Mouse (Mus musculus) thymus, postnatal 0 days (tissue): ENCODE measurements around the gene Bola2. TPM values are rescaled to one million over a fixed set of nuclear protein-coding genes. Genes with fewer than 3 reads are reported as not detected.

Experiments used
- DNase-seq: peaks from one replicate; pipeline ENCODE4 v3.0.0-alpha.2; 2015; ENCODE audit warnings: low spot score
- polyA plus RNA-seq: library from polyadenylated mRNA; unstranded; fragments of >200 nt; fragmentation: Nextera tagmentation; extraction: Ambion mirVana; gene quantifications from 2 replicates; pipeline ENCODE4 v1.2.1, GENCODE M21; 2015

Bola2 gene
- polyA plus RNA-seq, 1 experiment from 2014 or later, result 154 TPM

DNA sequence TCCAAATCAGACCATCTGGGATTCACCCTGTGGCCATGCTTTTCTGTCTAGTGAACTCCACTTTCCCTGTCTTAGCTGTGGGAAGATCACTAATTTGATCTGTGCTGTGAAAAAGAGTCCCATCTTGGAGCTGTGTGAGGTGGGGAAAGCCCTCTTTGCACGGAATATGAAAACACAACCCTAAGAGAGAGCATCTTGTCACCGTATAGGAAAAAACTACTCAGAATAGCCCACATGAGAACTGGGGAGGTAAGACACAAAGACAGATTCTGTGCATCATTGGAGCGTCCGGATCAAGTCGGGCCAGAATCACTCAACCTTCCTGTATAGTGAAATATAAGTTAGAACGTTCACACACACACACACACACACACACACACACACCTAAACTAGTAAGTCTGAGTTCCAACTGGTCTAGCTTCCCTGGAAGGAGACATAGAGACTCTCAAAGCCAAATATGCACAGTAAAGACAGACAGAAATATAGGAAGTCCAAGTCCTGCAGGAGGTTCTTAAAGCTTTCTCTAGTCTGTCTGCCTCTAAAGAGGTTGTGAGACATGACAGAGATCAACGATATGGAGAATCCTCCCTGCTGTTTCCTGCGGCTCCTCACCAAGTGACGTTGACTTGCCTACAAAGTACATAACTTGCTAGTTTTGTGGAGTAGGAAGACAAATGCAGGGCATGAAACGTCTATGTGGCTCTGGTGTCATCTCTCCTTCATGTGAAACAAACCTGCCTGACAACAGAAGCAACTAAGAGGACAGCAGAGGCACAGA lies 13.2 kb downstream of the Bola2 start:
- peak; percentile 7 for DNase-seq

DNA sequence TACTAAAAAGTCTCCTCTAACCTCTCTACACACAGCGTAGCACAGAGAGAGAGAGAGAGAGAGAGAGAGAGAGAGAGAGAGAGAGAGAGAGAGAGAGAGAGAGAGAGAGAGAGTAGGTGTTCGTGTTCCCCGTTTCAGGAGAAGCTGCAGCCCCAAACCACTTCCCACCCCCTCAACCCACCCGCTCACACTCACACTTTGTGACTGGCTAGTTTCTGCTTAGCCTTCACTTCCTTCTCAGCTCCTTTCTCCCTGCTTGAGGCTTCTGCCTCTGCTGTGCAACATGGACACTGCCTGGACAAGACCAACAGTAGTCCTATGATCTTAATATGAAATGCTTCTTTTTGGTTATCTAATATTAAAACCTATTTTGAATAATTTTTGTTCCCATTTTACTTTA lies 15.1 kb downstream of the Bola2 start:
- DNase-seq, result peak; percentile 50

DNA sequence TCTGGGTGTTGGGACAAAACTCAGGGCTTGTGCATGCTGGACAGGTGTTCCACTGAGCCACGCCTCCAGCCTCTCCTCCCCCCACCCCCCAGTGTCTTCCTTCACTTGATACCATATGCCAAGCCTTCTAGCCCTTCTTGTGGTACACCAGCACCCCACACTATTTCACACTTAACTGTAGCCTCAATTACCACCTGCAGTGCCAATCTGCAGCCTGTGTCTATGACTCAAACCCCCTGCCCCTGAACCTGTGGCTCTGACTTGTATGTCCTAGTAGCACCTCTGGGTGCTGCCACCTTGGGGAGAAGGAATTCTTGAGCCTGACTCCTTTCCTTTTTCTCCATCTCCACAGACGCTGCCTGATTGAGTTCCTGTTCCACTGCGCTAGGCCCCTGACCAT lies 16.7 kb downstream of the Bola2 start:
- DNase-seq, result peak; percentile 69

DNA sequence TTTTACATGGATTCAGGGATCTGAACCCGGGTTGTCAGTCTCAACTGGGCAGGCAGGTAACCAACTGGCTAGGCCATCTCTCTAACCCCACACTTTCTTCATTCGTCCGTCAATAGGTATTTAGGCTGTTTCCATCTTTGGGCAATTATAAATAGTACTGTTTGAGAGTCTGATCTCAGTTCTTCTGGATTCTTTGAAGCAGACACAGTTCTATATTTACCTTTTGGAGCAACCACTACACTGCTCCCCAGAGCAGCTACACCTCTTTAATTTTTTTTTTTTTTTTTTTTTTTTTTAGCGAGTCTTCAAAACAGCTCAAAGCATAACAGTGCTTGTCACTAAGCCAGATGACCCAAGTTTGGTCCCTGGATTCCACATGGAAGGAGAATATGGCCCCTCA lies 20.5 kb downstream of the Bola2 start:
- DNase-seq, result no peak

DNA sequence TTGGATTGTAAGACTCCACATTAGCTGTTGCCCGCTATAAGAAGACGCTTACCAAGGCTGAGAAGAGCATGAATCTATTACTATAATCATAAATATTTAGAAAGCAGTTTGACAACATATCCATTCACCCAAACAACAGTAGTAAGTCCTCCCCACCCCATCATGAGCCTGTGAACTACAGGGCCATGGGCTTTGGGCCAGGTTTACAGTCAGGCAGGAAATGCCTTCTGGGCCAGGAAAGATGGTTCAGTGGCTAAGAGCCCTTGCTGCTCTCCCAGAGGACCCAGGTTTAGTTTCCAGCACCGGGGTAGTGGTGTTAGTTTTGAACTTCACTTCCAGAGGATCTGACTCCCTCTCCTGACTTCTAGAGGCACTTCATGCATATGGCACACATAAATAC lies 22.4 kb downstream of the Bola2 start:
- no peak for DNase-seq

DNA sequence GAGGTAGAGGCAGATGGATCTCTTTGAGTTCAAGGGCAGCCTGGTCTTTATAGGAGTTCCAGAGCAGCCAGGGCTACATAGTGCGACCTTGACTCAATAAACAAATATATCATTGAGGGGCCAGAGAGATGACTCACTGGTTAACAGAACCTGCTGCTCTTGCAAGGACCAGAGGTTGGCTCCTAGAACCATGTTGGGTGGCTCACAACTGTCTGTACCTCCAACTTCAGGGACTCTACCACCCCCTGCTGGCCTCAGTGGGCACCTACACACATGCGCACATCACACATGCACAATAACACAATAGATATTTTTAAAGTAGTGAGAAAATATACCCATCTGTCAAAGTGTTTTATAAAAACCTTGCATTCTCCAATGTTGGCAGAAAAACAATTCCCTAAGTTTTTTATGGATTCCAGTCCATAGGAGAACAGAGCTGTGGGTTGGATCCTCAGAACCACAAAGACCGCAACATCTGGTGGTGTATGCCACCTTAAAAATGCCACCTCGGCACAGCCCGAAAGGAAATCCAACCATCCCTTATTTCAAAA lies 23.7 kb downstream of the Bola2 start:
- DNase-seq, result peak; percentile 45

DNA sequence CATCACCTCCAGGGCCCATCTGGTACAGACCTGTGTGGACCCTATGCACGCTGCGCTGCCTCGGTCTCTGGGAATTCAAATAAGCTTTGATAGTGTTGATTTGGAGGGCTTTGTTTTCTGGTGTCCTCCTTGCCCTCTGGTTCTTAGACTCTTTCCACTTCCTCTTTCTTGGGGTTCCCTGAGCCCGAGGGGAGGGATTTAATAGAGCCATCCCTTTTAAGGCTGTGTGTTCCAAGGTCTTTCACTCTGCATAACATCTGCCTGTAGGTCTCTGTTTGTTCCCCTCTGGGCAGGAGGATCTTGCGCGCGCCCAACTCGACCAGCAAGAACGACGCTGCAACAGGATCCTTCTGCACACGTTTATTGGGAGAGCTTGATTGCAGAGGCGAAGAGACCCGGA lies 26.4 kb downstream of the Bola2 start:
- DNase-seq, result no peak

DNA sequence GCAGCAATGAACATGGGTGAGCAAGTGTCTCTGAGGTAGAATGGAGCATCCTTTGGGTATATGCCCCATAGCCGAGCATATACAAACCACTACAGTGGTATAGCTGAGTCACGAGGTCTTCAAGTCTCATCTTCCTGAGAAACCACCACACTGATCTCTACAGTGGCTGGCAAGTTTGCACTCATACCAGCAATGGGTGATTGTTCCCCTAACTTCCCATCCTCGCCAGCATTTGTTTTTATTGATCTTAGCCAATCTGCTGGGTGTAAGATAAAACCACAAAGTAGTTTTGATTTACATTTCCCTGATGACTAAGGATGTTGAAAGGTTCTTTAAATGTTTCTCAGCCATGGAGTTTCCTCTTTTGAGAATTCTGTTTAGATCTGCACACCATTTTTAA lies 29.9 kb downstream of the Bola2 start:
- DNase-seq, result no peak

DNA sequence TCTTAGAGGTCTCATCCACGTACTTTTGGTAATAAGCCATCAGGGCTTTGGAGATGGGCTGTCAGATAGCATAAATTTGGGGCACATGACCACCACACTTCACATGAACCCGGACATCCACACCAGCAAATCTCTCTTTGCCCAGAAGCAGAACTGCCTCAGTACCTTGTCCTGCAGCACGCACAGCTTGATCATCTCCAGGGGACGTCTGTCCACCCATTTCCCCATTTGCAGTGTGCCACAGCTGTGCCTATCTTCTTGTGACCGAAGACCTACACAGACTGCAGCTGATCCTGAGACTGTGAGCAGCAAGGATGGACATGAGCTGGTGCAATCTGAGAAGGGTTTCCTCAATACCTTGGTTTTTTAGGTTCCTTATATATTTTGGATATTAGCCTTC lies 30.5 kb downstream of the Bola2 start:
- DNase-seq, result no peak

DNA sequence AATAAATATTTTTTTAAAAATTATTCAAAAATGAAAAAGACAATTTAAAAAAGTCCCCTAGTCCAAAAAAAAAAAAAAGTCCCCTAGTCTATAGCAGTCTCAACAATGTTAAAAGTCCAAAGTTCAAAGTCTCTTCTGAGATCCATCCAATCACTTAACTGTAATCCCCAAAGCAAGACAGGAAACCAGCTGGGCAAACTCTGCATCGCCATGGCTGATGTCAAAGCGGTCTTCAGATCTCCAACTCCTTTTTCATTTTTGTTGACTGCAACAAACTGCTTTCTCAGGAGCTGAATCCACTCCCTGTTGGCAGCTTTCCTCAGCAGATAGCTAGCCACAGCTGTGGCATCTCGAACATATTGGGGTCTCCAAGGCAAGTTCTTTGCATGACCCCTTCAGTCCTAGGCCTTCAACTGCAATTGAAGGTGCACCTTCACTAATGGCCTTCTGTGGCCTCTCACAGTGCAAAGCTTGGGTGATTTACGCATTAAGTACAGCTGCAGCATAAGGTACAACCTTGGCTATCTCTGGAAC lies 35.1 kb downstream of the Bola2 start:
- peak; percentile 15 for DNase-seq

DNA sequence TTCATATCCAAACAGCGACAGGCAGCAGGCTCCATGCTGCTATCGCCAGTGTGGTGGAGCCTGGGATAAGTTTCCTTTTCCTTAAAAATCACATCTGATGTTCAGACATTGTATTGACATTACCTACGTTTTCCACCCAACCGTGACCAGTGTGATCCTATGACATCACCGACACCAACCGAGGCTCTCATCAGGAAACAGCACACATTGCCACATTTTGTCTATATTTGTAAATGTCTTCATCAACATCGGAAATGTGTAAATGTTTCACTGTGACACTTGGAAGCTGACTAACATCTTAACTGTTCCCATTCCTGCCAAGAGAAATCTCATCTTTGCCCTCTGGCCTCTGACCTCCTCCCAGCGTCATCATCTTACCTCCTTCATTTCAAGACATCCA lies 40.9 kb downstream of the Bola2 start:
- no peak for DNase-seq

DNA sequence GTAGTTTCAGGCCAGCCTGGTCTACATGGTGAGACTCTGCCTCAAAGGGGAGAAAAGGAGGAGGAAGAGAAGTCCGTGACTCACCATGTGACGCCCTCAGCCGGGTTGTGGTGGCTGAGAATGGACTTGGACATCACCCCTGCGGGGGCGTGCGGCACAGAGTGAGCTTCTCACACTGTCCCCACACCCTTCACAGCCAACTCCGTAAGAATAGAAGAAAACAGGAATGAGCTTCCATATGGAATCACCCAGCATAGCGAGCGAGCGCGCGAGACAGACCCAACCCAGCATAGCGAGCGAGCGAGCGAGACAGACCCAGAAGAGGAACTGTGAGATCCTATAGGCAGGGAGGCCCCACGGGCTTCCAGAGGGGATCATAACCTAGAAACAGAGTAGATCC lies 44.4 kb downstream of the Bola2 start:
- no peak for DNase-seq

DNA sequence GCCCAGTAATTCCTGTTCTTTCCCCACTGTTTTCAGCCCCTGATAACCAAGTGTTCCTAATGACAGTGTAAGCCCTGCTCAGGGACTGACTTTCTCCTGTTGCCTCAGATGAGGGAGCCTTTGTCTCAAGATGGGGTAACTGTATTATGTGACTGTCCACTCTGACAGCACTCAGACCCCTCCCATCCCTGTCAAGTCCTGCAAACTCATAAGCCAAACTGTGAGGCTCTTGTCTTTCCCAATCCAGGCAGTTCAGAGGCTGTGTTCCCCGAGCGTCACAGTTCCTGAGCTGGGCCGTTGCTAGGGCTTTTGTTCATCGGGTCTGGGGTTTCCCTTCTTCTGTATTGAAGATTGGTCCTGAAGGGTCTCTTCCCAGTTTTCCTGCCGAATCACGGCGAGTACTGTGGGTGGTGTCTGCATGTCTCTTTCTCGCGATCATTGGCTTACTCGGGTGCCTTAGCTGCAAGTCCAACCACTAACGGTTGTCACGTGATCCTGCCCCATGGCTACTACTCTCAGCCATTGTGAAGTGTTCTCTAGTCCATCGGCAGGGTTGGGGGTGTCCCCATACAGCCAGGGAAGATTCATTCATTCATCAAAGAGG lies 45.0 kb downstream of the Bola2 start:
- no peak for DNase-seq

DNA sequence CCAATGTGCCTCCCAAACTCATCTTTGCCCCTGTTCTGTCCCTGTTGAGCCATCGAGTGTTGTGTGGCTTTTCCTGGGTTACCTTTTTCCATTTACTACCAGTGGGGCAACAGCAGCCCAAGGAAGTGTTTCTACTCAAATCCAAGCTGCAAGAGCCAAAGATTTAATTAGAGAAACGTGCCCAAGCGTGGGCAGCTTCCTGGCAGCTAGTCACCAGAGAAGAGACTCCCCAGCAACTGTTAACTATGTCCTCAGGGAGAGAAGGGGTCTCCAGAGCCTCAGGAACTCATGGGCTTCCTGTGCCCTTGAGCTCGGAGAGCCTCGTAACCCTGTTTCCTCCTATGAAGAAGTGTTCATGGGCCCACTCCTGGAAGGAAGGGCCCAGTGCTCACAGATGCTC lies 45.8 kb downstream of the Bola2 start:
- DNase-seq, result no peak

DNA sequence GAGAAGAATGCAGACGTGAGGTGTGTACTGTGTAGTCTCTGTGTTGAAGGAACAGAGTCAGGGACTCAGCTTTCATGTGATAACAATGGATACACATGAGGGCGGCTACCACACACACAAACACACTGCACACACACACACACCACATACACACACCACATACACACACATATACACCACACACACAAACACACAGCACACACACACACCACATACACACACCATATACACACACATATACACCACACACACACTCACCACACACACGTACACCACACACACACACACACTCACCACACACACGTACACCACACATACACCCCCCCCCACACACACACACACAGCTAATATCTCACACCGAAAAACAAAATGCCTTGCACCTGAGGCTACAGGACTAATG lies 46.3 kb downstream of the Bola2 start:
- DNase-seq, result no peak

DNA sequence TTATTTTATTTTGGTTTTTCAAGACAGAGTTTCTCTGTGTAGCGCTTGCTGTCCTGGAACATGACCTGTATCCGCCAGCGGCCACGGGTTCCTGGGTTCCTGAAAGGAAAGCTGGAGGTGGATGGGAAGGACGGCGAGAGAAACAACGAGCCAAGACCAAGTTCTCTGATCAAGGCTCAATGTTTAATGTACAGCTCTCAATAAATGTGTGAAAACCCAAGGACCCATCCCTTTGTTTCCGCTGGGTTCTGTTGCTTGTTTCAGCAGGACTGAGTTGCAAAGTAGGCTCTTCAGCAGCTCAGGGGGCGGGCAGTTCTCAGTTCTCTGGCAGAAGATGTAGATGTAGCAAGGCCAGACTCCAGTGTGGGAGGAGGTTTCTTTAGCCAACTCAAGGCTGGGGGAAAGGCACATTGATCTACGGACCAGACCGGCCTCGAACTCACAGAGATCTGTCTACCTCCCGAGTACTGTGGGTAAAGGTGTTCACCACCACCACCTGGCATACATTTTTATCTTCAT lies 46.8 kb downstream of the Bola2 start:
- DNase-seq, result no peak

DNA sequence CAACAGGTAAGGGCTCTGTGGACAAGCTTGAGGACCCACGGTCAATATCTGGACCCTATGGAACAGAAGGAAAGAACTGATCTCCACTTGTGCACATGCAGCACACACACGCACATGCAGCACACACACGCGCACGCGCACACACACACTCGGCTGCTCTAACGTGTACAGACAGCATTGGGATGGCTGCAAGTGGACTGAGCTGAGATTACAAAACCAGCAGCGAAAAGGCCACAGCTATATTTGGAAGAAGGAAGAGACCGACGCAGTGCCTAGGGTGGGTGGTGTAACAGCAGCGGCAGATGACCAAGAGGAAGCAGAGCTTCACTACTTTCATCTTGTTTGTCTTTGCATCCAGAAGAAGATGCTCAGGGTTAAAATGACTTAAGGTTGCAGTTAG lies 50.9 kb downstream of the Bola2 start:
- no peak for DNase-seq

DNA sequence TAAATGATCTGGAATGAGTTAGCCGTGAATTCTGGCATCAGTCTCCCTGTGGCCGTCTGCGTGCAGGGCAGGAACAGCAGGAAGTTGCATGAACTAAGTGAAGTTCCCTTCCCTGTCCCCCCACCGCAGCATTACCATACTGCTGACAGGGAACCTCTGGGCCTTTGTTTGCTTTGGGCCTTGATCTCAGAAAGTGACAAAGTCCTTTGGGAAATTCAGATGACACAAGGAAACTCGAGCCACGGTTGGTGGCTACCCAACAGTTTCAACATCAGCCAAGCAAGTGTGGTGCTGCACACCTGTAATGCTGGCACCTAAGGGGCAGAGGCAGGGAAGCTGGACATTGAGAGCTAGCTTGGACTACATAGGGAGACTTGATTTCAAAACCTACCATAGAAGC lies 51.6 kb downstream of the Bola2 start:
- DNase-seq, result no peak

DNA sequence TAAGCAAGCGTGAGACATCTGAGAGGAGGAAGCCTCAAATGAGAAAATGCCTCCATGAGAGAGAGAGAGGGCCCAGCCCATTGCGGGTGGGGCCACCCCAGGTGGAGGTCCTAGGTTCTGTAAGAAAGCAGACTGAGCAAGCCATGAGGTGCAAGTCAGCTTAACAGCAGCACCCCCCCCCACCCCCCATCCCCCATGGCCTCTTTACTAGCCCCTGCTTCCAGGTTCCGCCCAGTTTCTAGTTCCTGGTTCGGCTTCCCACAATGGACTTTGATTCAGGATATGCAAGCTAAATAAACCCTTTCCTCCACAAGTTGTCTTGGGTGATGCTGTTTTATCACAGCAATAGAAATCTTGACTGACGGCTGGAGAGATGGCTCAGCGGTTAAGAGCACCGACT lies 53.6 kb downstream of the Bola2 start:
- DNase-seq, result no peak
